Mouse (Mus musculus): ENCODE data around the gene Fndc5. TPM values are rescaled to one million over a fixed set of nuclear protein-coding genes. Genes with fewer than 3 reads are reported as not detected.

Gene Fndc5
- total RNA-seq, 2 experiments from 2014 or later, result 56.9 to 73.3 TPM

- DNase-seq (ENCODE audit: low spot score in 2 of 2), result no peak
- intact Hi-C loops (cut with DNase I), result no loop called here
Observed at GRCm38 (mm10) chr4:129142439-129143045, 5.7 kb downstream of the Fndc5 start.

GRCm38 (mm10) chr4:129143509-129143908, 6.7 kb downstream of the Fndc5 start:
- DNase-seq (ENCODE audit: low spot score in 2 of 2), result no peak
- intact Hi-C loops (cut with DNase I), result no loop called here

- peak; percentile 91 for DNase-seq (ENCODE audit: low spot score in 2 of 2)
- intact Hi-C loops (cut with DNase I), result loop anchor here (5.0 kb wide), 1 partner anchor 133 kb away; no protein-coding TSS in a partner anchor
Observed at GRCm38 (mm10) chr4:129144401-129145367, 7.9 kb downstream of the Fndc5 start.

GRCm38 (mm10) chr4:129145411-129145810, 8.6 kb downstream of the Fndc5 start:
- DNase-seq (ENCODE audit: low spot score in 2 of 2), result no peak
- intact Hi-C loops (cut with DNase I), result loop anchor here (5.0 kb wide), 1 partner anchor 132 kb away; no protein-coding TSS in a partner anchor

GRCm38 (mm10) chr4:129145943-129146342, 9.1 kb downstream of the Fndc5 start:
- intact Hi-C loops (cut with DNase I), result loop anchor here (5.0 kb wide), 1 partner anchor 131 kb away; no protein-coding TSS in a partner anchor
- no peak for DNase-seq (ENCODE audit: low spot score in 2 of 2)

- no peak for DNase-seq (ENCODE audit: low spot score in 2 of 2)
- intact Hi-C loops (cut with DNase I), result loop anchor here (5.0 kb wide), 1 partner anchor 131 kb away; no protein-coding TSS in a partner anchor
Observed at GRCm38 (mm10) chr4:129146392-129146791, 9.6 kb downstream of the Fndc5 start.

- no peak for DNase-seq (ENCODE audit: low spot score in 2 of 2)
- intact Hi-C loops (cut with DNase I), result loop anchor here (5.0 kb wide), 1 partner anchor 130 kb away; no protein-coding TSS in a partner anchor
Observed at GRCm38 (mm10) chr4:129147552-129148103, 10.8 kb downstream of the Fndc5 start.

- intact Hi-C loops (cut with DNase I), result loop anchor here (5.0 kb wide), 1 partner anchor 128 kb away; no protein-coding TSS in a partner anchor
- no peak for DNase-seq (ENCODE audit: low spot score in 2 of 2)
Observed at GRCm38 (mm10) chr4:129149321-129149720, 12.5 kb downstream of the Fndc5 start.

- DNase-seq (ENCODE audit: low spot score in 2 of 2), result no peak
- intact Hi-C loops (cut with DNase I), result no loop called here
Observed at GRCm38 (mm10) chr4:129151276-129151811, 14.5 kb downstream of the Fndc5 start.

- DNase-seq (ENCODE audit: low spot score in 2 of 2), result no peak
- intact Hi-C loops (cut with DNase I), result no loop called here
Observed at GRCm38 (mm10) chr4:129157541-129157940, 20.7 kb downstream of the Fndc5 start.

- intact Hi-C loops (cut with DNase I), result no loop called here
- DNase-seq (ENCODE audit: low spot score in 2 of 2), result no peak
Observed at GRCm38 (mm10) chr4:129158549-129158948, 21.8 kb downstream of the Fndc5 start.

GRCm38 (mm10) chr4:129161076-129161475, 24.3 kb downstream of the Fndc5 start:
- intact Hi-C loops (cut with DNase I), result no loop called here
- DNase-seq (ENCODE audit: low spot score in 2 of 2), result no peak

- intact Hi-C loops (cut with DNase I), result no loop called here
- no peak for DNase-seq (ENCODE audit: low spot score in 2 of 2)
Observed at GRCm38 (mm10) chr4:129161581-129162255, 24.9 kb downstream of the Fndc5 start.

- DNase-seq (ENCODE audit: low spot score in 2 of 2), result no peak
- intact Hi-C loops (cut with DNase I), result no loop called here
Observed at GRCm38 (mm10) chr4:129172529-129172928, 35.7 kb downstream of the Fndc5 start.

- intact Hi-C loops (cut with DNase I), result no loop called here
Observed at GRCm38 (mm10) chr4:129179560-129179959, 42.8 kb downstream of the Fndc5 start.

GRCm38 (mm10) chr4:129188041-129188659, 51.4 kb downstream of the Fndc5 start:
- intact Hi-C loops (cut with DNase I), result loop anchor here (5.0 kb wide), 1 partner anchor 51 kb away; the partner anchor contains the start of gene Fndc5
- no peak for DNase-seq (ENCODE audit: low spot score in 2 of 2)

More at GRCm38 (mm10) chr4:129179560-129179959, 42.8 kb downstream of the Fndc5 start:
- DNase-seq (ENCODE audit: low spot score in 2 of 2), result no peak

GRCm38 (mm10) chr4:129188803-129189541, 52.2 kb downstream of the Fndc5 start:
- peak; percentile 61 to 72 for DNase-seq (ENCODE audit: low spot score in 2 of 2)
- intact Hi-C loops (cut with DNase I), result loop anchor here (1.0 to 5.0 kb wide), 2 partner anchors 52 to 146 kb away; partner anchors contain the start of genes Fndc5, Rbbp4 and Zbtb8os

All from left cerebral cortex, postnatal 36 days (tissue).